Mouse (Mus musculus) embryonic fibroblast, embryonic 13.5 days (primary cell): ENCODE measurements around the gene Gpt2. TPM values are rescaled to one million over a fixed set of nuclear protein-coding genes. Genes with fewer than 3 reads are reported as not detected.

Source experiments
- H3K27ac ChIP-seq: 2 replicates; pipeline ENCODE4 v1.5.1; 2012; ENCODE audit warnings: low read length, control low read depth, inconsistent platforms; ENCODE audit not compliant: insufficient read depth
- H3K4me1 ChIP-seq: 2 replicates; pipeline ENCODE4 v1.6.1; 2011; ENCODE audit warnings: low read length; ENCODE audit not compliant: control insufficient read depth, insufficient read depth
- H3K4me3 ChIP-seq: 2 replicates; pipeline ENCODE4 v1.5.1; 2011; ENCODE audit warnings: mild to moderate bottlenecking, control low read depth, low read length; ENCODE audit not compliant: insufficient read depth
- CTCF ChIP-seq: IDR thresholded peaks from 2 replicates; pipeline ENCODE4 v1.5.1; 2011; ENCODE audit warnings: mild to moderate bottlenecking, control low read depth, low read length, moderate library complexity, borderline replicate concordance; ENCODE audit not compliant: insufficient read depth
- POLR2A ChIP-seq: IDR thresholded peaks from 2 replicates; pipeline ENCODE4 v1.6.1; 2011; ENCODE audit warnings: low read depth, mild to moderate bottlenecking, control low read depth, low read length, moderate library complexity
- polyA plus RNA-seq: library from polyadenylated mRNA; stranded (reverse); fragments of >200 nt; gene quantifications from 2 replicates; pipeline ENCODE4 v1.2.4, GENCODE M21; 2011; ENCODE audit warnings: low read depth; ENCODE audit not compliant: missing spikeins, insufficient read length

The Gpt2 gene
- polyA plus RNA-seq, 1 experiment: 49.3 TPM

GRCm38 (mm10) chr8:85570466-85570865 is 78.1 kb downstream of the Gpt2 start:
- no peaks in the 10 kb centered on the region for H3K4me1 ChIP-seq
- H3K27ac ChIP-seq: no peak overlapping the region
- TF ChIP-seq CTCF (no peak), POLR2A (no peak)
- no peak overlapping the region for H3K4me3 ChIP-seq

- no peaks in the 10 kb centered on the region for H3K4me1 ChIP-seq
- TF ChIP-seq POLR2A (no peak), CTCF (no peak)
- H3K27ac ChIP-seq: no peak overlapping the region
- H3K4me3 ChIP-seq: no peak overlapping the region
Observed at GRCm38 (mm10) chr8:85573972-85574496, 81.7 kb downstream of the Gpt2 start.

Other genes with a start within 250 kb of the Gpt2 start
- 42.9 and 49.2 TPM in 2 replicates for gene Orc6, start 192.9 kb upstream of the Gpt2 start, polyA plus RNA-seq
- gene Vps35, start 192.8 kb upstream of the Gpt2 start, polyA plus RNA-seq: 151 and 153 TPM in 2 replicates
- 0.32 and 0.37 TPM in 2 replicates for gene Mylk3, start 106.2 kb upstream of the Gpt2 start, polyA plus RNA-seq
- gene 4921524J17Rik, start 59.7 kb upstream of the Gpt2 start, polyA plus RNA-seq: 54.5 and 62.5 TPM in 2 replicates
- gene Dnaja2, start 62.8 kb downstream of the Gpt2 start, polyA plus RNA-seq: 199 and 202 TPM in 2 replicates
- gene Neto2, start 208.3 kb downstream of the Gpt2 start, polyA plus RNA-seq: 10.4 and 16.1 TPM in 2 replicates